Mouse (Mus musculus) cerebellum, postnatal 4 days (tissue): Measurements from ENCODE around the gene Ubqlnl.

Experiments
- DNase-seq, 2 experiments: peaks; one replicate each; pipeline ENCODE4 v3.0.0; 2022; ENCODE audit warnings: low spot score in 2 of 2, mixed read lengths in 1 of 2

Gene Ubqlnl

DNA sequence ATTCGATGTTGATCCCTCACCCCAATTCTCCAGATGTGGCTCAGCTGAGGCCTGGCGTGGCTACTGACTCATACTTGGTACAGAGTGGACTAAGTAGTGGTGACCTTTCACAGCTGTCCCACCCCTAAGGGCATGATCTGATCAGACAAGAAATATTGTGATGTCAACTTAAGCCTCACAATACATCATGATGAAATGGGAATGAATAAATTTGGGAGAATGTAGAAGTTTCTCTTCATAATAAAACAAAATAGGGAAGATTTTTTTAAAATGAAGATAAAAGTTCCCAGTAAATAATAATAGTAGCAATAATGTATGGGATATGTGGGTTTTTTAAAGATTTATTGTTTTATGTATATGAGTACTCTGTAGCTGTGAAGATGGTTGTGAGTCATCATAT lies at the start of gene Ubqlnl:
Gene Ubqlnl (minus strand): TSS at position 101 of the 400 bp plus-strand sequence.
- no peak for DNase-seq

DNA sequence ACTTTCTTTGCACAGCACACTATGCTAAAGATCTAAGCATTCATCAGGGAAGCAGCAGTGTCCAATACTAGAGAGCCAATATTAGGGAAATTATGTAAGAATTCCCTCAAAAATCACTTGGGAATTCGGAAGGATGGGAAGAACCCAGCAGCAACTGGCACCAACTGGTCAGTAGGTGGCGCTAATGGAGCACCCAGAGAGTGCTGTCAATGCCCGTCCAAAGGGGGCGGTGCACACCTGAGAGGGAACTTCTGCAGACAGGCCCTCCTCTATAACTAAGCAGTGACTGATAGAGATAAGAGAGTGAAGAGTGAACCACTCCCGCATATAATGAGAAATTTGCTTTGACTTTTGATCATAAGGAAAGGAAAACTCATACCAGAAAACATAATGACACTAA lies 49.5 kb upstream of the Ubqlnl start:
- DNase-seq, result peak in 1 of 2 experiments; percentile 25

DNA sequence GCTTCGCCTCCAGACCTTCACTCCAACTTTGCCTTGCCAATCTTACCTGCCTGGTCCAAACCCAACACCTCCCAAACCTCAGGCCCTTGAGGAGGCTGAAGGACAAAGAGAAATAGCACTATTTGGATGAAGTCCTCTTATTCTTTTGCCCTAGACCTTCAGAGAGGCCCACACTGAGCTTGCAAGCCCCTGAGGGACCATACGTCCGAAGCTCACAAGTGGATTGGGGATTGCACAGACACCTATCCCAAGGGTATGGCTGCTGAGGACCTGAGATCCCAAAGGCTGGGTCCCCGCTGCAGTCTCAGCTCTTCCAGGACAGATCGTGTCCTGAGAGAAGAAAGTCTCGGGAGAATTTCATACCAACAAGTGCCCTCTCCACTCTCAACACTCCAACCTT lies 45.5 kb upstream of the Ubqlnl start, which contains the start of gene Olfr649:
Gene Olfr649 (minus strand): TSS at position 101 of the 400 bp plus-strand sequence.
- DNase-seq, result no peak

DNA sequence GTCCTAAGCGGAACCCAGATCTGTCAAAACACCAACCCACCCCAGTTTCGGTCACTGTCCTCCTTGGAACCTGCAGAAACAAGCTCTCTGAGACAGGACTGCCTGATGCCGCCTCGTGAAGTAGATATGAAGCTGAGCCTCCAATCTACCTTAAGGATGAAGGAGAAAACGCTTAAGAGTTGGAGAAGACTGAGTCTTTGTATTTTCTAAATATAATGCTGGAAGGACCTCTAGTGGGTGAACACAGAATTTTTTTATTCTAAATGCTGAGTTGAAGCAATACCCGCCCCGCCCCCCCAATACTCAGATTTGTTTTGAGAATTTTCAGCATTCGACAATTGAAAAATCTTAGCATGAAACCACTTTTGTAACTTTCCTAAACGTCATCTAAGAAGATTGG lies 40.9 kb upstream of the Ubqlnl start:
- no peak for DNase-seq

DNA sequence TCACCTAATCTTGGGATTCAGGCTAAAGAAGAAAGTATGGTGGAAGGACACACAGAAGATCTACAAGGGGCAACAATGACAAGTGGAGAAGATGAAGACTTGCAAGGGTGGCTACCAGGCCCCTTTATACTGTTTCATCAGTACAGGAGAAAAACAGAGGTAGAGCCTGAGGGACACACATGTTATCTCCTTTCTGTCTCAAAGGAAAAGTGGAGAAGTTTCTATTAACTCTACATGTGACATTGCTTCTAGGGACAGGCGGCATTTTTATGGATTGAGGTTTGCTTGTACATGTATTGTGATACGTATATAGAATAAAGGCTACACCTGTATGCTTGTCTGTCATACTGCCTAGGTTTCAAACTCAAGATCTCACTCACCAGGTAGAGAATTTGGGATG lies 32.9 kb upstream of the Ubqlnl start, which contains the start of gene Olfr648:
Gene Olfr648 (minus strand): TSS at position 101 of the 400 bp plus-strand sequence.
- no peak for DNase-seq

DNA sequence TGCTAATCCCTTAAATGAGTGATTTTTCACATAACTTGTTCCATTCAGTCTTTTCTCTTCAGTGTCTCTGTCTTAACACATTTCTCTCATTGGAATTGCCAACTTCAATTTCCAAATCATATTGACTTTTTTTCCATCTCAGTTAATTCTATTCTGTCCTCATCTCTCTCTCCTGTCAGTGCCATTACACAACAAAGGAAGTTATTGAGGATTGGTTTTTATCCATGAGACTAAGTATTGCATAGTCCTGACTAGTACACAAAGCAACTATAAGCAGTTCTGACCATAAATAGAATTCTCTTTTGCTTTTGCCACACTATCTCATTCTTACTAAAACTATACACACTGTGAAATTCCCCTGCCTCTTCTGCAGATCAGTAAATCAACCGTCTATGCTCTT lies 28.7 kb upstream of the Ubqlnl start:
- no peak for DNase-seq

DNA sequence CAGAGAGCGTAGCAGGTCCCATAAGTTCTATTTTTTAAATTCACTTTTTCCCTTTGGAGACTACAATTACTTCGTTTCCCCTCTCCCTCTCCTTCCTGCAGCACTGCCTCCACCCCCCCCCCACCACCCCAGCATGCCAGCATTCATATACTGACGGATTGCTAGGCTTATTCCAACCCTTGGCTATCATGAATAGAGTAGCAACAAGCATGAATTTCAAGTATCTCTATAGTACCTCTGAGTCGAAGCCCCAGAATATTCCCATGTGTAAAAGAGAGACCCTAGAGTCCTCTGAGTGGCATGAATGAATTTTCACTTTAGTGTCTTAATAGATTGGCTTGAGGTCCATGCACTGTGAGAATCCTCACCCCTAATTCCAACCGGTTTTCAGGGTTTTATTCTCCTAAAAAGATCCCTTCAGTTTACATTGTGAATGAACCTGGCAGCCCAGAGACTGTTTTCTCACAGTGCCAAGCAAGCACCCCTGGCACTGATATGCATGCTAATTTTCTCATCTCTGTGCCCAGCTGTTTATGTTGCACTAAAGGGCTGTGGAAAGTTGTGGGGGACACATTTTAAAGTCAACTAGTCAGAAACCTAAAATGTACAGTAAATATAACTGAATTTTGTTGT lies 28.2 kb upstream of the Ubqlnl start:
- DNase-seq, result no peak

DNA sequence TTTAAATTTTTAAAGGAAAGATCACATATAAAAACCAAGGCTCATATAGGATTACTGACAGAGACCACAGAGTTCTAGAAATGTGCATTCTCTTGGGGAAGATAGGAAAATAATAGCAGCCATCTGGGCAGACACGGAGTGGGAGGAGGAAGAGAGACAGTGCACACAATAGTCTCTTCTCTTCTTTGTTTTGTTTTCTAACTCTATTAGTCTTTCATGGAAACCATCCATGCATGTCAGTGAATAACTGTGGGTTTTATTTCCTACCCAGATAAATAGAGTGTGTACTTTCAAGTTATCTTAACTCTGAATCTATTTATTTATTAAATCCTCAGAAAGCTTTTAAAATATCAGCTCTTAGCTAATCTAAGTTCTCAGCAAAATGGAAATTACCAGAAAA lies 24.7 kb upstream of the Ubqlnl start:
- DNase-seq, result no peak

DNA sequence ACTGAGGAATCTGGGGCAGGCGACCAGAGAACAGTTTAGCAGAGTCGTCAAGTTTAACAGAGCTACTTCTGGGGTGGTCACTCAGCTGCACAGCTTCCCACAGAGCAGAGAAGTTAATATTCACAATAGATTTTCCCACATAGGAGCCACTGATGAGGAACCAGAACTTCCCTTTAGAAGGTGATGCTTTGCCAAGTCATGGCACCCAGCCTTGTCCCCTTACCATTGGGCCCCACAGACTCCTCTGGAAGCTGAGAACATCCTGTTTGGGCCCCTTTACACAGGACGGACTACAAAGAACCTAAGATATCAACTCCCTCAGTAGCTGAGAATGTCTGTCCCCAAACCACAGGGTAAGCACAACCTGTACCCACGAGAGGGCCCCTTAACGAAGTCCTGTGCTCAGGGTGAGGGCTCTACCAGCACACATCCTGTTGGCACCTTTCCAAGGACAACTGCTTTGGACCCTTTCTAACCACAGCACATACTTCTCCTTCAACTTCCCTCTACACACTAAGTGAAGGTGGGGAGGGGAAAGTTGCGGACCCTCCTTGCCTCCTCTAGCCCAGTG lies 19.4 kb upstream of the Ubqlnl start:
- no peak for DNase-seq

DNA sequence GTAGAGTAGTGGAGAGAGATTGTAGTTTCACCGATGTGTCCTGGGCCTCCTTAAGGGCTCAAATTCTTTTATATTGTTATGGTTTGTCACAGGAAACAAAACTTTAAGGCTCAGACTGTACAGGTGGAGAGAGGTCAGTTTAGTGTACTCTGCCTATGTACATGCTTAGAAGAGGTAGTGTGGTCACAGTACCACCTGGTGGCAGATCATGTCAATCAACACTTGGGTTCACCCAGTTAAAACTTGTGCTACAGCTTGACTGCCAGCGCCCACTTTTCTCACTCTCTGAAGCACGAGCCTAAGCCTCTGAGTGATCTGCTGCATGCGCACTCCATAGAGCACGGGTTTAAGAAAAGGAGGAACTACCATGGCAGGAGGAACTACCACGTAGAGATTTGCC lies 16.7 kb upstream of the Ubqlnl start:
- DNase-seq, result no peak

DNA sequence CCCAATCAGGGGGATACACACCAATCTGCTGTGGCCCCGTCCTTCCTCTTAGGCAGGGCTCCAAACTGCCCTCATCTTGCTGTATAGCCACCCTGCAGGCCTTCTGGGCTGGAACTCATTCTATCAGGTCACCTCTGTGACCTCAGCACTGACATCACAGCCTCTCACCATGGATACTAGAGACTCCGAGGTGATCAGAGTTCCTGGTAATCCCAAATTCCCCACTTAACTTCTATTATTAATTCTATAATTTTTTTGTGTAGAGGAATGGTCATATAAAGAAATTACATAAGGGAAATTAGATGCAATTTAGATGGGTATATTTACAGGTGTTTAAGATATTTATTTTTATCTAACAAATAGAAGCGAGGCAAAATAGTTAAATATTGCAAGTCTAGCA lies 7.2 kb downstream of the Ubqlnl start, which contains the start of gene Ubqln3:
Gene Ubqln3 (minus strand): TSS at position 101 of the 400 bp plus-strand sequence.
- no peak for DNase-seq

DNA sequence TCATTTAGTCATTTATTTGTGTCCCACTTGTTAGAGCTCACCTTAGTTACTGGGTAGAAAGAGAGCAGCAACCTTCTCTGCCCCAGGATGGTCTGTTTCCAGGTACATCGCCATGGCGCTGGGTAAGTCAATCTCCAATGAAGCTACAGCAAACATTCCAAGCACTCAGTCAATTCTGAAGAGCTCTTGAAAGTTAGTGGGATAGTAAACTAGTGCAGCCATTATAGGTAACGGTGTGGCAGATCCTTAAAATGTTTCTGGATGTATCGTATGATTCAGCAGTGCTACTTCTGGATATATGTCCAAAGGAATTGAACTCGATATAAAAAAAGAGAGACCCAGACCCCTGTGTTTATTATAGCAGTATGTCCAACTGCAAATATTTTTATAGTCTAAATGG lies 13.1 kb downstream of the Ubqlnl start, which contains the start of gene Olfr643:
Gene Olfr643 (minus strand): TSS at position 101 of the 400 bp plus-strand sequence.
- DNase-seq, result no peak

DNA sequence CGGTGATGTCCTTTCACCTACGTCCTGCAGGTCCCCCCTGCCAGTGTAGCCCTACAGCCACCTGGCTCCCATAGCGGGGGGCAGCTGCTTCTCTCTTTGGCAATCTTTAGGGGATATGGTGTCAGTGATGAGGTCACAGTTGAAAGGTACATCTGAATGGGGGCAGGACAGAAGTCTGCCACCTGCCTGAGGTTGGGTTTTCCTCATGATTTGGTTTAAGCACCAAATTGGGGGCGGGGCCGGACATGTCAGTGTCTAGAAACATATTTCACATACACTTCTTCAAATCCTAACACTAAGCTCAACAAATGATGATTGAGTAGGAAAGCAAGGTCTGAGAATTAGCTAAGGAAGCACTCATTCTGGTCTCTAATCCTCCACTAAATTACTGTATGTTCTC lies 20.6 kb downstream of the Ubqlnl start, which contains the start of gene Ubqln5:
Gene Ubqln5 (minus strand): TSS at position 101 of the 400 bp plus-strand sequence.
- no peak for DNase-seq

DNA sequence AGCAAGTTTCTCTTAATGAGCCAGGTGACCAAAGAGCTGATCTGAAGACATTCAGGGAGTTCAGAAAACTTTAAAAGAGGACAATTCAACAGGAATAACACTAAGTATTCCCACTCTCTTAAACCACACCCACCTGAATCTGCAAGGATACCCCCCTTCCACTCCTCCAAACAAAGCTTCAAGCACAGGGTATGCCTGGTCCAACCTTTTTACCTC lies 45.7 kb downstream of the Ubqlnl start, which contains the start of gene Olfr646:
Gene Olfr646 (plus strand): TSS at position 117 of the 216 bp plus-strand sequence.
- no peak for DNase-seq

DNA sequence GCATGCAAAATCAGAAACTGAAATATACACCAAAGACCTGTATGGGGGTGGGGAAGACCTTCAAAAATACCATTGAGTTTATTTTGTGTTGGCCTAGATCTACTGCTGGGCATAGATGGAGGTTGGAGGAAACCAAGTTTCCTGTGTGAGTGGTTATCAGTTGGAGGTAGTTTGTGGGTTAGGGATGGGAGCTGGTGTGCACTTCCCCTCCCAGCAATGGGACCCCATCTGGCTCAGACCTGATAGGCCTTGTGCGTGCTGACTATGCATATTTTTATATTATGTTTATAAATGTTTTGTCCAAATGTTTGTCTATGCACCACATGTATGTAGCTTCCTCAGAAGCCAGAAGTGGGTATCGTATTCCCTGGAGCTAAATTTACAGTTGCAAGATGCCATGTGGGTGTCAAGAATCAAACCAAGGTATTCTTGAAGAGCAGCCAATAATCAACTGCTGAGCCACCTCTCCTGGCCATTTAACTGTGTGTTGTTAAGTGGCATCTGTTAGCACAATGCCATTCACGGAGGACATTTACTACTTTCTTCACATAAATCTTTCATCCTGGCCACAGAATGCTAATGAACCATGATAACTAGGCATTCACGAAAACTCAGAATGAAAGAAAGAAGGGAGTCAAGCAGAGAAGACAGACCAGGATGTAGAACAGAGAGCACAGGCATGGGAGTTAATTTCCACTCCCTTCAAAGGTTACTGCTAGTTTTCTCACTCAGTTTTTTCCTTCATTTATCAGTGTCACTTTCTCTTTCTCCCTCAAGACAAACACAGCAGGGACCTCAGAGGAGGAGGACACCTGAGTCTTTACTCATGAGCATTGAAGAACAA lies 46.2 kb downstream of the Ubqlnl start:
- DNase-seq, result no peak
